Comparison of ENCODE assay signal across 18 mouse cellular contexts in the genomic region with DNA sequence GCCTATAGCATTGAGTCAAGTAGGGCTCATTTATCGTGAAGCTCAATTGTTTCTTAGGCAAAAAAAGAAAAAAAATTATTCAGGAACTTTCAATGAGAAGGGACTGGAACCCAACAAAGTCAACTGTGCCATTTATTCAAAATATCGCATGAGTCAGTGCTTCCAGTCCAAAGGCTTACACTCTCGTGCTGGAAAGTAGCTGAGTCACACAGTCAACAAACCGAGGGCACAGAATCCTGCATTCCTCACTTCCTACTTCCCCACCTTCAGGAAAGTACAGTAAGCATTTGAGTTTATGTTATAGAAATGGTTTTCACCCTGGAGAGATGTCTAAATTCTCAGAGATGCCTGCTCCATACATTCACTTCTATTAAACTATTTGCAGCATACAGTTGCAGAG.
"Had no signal": no experiment of that assay in that cellular context is flagged by ENCODE, and none has a peak within 500 bp of the region (broad histone marks: within the 10 kb centered on the region; RNA-seq: fewer than 3 reads in every experiment).

No protein-coding gene starts in this region.

- DNase-seq: kidney, adult 2 months; kidney, postnatal 36 days; layer of hippocampus, postnatal 36 days; liver, embryonic 13.5 days; lung, adult 2 months; lung, postnatal 14 days; right cerebral cortex, postnatal 25 days; spleen, adult 18-20 months; thymus, adult 2 months; thymus, postnatal 14 days; thymus, postnatal 4 days had no signal

- H3K9ac ChIP-seq: liver, embryonic 13.5 days; midbrain, embryonic 12.5 days; midbrain, embryonic 15.5 days; neural tube, embryonic 12.5 days; neural tube, embryonic 15.5 days had no signal

- H3K4me2 ChIP-seq: liver, embryonic 13.5 days; midbrain, embryonic 12.5 days; midbrain, embryonic 15.5 days; neural tube, embryonic 12.5 days; neural tube, embryonic 15.5 days had no signal

- H3K4me3 ChIP-seq: left cerebral cortex, adult 2 months; liver, embryonic 13.5 days; midbrain, embryonic 12.5 days; midbrain, embryonic 15.5 days; neural tube, embryonic 12.5 days; neural tube, embryonic 15.5 days had no signal

- H3K36me3 ChIP-seq: liver, embryonic 13.5 days; midbrain, embryonic 12.5 days; midbrain, embryonic 15.5 days; neural tube, embryonic 12.5 days; neural tube, embryonic 15.5 days had no signal

- H3K4me1 ChIP-seq: liver, embryonic 13.5 days; midbrain, embryonic 12.5 days; midbrain, embryonic 15.5 days; neural tube, embryonic 12.5 days; neural tube, embryonic 15.5 days had no signal

- H3K27me3 ChIP-seq: liver, embryonic 13.5 days; midbrain, embryonic 12.5 days; midbrain, embryonic 15.5 days; neural tube, embryonic 12.5 days; neural tube, embryonic 15.5 days had no signal

- ATAC-seq: midbrain, embryonic 15.5 days had no signal

- H3K9me3 ChIP-seq: liver, embryonic 13.5 days; midbrain, embryonic 12.5 days; midbrain, embryonic 15.5 days; neural tube, embryonic 12.5 days; neural tube, embryonic 15.5 days had no signal

- H3K27ac ChIP-seq: kidney, postnatal 0 days; left cerebral cortex, adult 2 months; liver, embryonic 13.5 days; macrophage; midbrain, embryonic 12.5 days; midbrain, embryonic 15.5 days; neural tube, embryonic 12.5 days; neural tube, embryonic 15.5 days had no signal
